Mouse (Mus musculus) lung, embryonic 14.5 days (tissue): ENCODE data around the gene Ar. TPM values are rescaled to one million over a fixed set of nuclear protein-coding genes. Genes with fewer than 3 reads are reported as not detected.

ENCODE experiments used
- ATAC-seq: fragments of 200-750 bp; cut with Nextera tagmentation; 2 replicates; pipeline ENCODE4 v1.8.0; 2017; ENCODE audit warnings: mild to moderate bottlenecking, moderate TSS enrichment, moderate library complexity; ENCODE audit not compliant: insufficient read depth
- DNase-seq: peaks from one replicate; pipeline ENCODE4 v3.0.0-alpha.2; 2015
- H3K27ac ChIP-seq: fragments of 300-500 bp; sonication (generic); 2 replicates; pipeline ENCODE4 v1.5.1; 2014; ENCODE audit warnings: low read depth, mild to moderate bottlenecking, moderate library complexity
- H3K27me3 ChIP-seq: fragments of 300-500 bp; sonication (generic); 2 replicates; pipeline ENCODE4 v1.6.1; 2014; ENCODE audit warnings: low read length, control low read depth; ENCODE audit not compliant: insufficient read depth
- H3K36me3 ChIP-seq: fragments of 300-500 bp; sonication (generic); 2 replicates; pipeline ENCODE4 v1.6.1; 2014; ENCODE audit warnings: control low read depth; ENCODE audit not compliant: insufficient read depth
- H3K4me1 ChIP-seq: fragments of 300-500 bp; sonication (generic); 2 replicates; pipeline ENCODE4 v1.6.1; 2014; ENCODE audit warnings: antibody characterized with exemption, control low read depth; ENCODE audit not compliant: insufficient read depth
- H3K4me2 ChIP-seq: fragments of 300-500 bp; sonication (generic); 2 replicates; pipeline ENCODE4 v1.6.1; 2014; ENCODE audit warnings: mild to moderate bottlenecking
- H3K4me3 ChIP-seq: fragments of 300-500 bp; sonication (generic); 2 replicates; pipeline ENCODE4 v1.5.1; 2014; ENCODE audit warnings: low read depth, low read length
- H3K9ac ChIP-seq: fragments of 300-500 bp; sonication (generic); 2 replicates; pipeline ENCODE4 v1.6.1; 2014
- H3K9me3 ChIP-seq: fragments of 300-500 bp; sonication (generic); 2 replicates; pipeline ENCODE4 v1.6.1; 2016; ENCODE audit warnings: low read depth, low read length, control low read depth
- CTCF ChIP-seq: IDR thresholded peaks from 2 replicates; pipeline ENCODE4 v1.5.1; 2016; ENCODE audit warnings: antibody characterized with exemption, low read depth
- WGBS: fragments of 180-500 bp; shearing (Covaris S2); extraction: QIAGEN DNeasy Blood & Tissue Kit; methylation state at CpG from one replicate; pipeline ENCODE4 v1.1.7; 2014; 5-methylcytosine and 5-hydroxymethylcytosine counted together
- polyA plus RNA-seq: library from polyadenylated mRNA; unstranded; fragments of >200 nt; fragmentation: Nextera tagmentation; extraction: Ambion mirVana; gene quantifications from 2 replicates; pipeline ENCODE4 v1.2.1, GENCODE M21; 2014

Ar gene
- polyA plus RNA-seq, 1 experiment from 2014 or later: 0.07 TPM

DNA sequence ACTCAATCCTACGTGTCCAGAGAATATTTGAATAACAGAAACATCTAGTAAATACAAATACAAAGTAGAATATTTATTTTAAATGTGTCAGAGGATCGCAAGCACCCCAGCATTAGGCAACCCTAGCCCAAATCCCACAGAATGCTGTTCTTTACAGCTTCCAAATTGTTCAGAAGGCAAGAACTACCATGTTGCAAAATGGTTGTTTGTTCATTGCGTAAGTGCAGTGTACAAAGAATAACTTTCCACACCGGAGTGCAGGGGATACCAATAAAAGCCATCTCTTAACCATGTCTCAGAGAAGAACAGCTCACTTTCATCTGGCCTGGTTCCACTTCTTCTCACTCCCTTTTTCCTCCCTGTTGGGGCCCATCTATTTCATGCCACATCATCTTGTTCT is 90.4 kb downstream of the Ar start:
- no peak overlapping the region for H3K4me2 ChIP-seq
- H3K36me3 ChIP-seq: no peaks in the 10 kb centered on the region
- no peak overlapping the region for H3K4me3 ChIP-seq
- no peaks in the 10 kb centered on the region for H3K27me3 ChIP-seq
- H3K4me1 ChIP-seq: no peaks in the 10 kb centered on the region
- ATAC-seq (no peak), DNase-seq (no peak)
- no peak overlapping the region for H3K27ac ChIP-seq
- 84% methylated on average over 4 of the region's 4 CpGs for WGBS
- no peaks in the 10 kb centered on the region for H3K9me3 ChIP-seq
- TF ChIP-seq CTCF: no peak
- no peak overlapping the region for H3K9ac ChIP-seq

DNA sequence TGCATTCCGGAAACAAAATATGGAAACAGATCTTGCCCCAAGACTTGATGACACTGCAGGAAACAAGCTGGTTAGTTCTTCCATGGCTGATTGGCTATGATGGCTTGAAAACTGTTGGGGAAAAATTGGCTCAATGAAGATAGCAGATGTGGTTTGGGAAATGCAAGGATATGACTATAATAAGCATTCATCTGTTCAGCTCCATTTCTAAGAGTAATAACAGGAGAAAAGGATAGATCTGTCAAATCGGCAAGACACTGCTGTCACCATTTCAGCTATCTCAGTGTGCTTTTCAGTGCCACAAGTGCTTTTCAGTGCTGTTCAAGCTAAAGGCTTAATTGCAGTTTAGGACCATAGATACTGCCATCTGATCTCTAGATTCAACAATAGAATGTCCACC is 96.5 kb downstream of the Ar start:
- 88% methylated on average over 2 of the region's 2 CpGs for WGBS

DNA sequence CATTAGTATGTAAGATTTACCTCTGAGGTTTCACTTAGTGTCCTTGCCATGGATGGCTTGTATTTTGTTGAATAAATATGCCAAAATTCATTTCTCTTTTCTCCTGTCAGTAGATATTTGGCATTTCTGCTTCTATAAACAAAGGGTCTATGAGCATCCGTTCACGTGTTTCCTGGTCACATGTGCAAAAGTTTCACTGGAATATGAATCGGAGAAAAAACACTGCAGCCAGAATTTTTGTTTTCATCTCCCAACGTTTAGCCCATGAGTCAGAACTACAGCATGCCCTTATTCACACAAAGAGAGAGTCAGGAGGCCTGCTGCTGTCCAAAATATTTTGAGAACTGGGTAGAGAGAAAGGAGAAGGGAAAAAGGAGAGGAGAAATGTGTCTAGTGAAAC is 99.8 kb downstream of the Ar start:
- ATAC-seq: no peak
- WGBS: 68% methylated on average over 4 of the region's 4 CpGs
- H3K36me3 ChIP-seq: no peaks in the 10 kb centered on the region
- no peak overlapping the region for H3K4me2 ChIP-seq
- no peaks in the 10 kb centered on the region for H3K27me3 ChIP-seq
- no peaks in the 10 kb centered on the region for H3K9me3 ChIP-seq
- no peaks in the 10 kb centered on the region for H3K4me1 ChIP-seq
- DNase-seq: no peak
- H3K4me3 ChIP-seq: no peak overlapping the region
- H3K27ac ChIP-seq: no peak overlapping the region
- no peak overlapping the region for H3K9ac ChIP-seq
- TF ChIP-seq CTCF: no peak

More for the DNA sequence above, 96.5 kb downstream of the Ar start:
- Histone ChIP-seq H3K4me3 (no peak overlapping the region), H3K36me3 (no peaks in the 10 kb centered on the region), H3K4me2 (no peak overlapping the region), H3K27me3 (no peaks in the 10 kb centered on the region), H3K9ac (no peak overlapping the region), H3K27ac (no peak overlapping the region), H3K4me1 (no peaks in the 10 kb centered on the region), H3K9me3 (no peaks in the 10 kb centered on the region)
- ATAC-seq (no peak), DNase-seq (no peak)
- no peak for TF ChIP-seq CTCF

DNA sequence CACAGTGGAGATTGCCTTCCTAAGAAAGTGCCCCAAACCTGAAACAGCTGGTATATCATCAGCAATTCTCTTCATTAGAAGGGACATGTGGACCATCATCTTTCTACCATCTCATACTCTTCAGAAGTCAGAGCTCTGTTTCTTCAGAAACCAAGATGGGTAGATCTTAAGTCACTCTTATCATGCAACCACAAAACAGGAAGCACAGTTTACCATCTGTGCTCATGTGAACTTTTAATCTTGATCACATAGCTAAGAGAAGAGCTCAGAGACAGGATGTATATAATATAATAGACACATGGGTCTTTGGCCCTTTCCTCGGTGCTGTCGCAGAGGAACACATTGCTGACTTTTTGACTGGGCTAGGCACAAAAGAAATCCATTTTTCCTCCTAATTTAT is 111.1 kb downstream of the Ar start:
- no peak overlapping the region for H3K9ac ChIP-seq
- TF ChIP-seq CTCF: no peak
- H3K27ac ChIP-seq: no peak overlapping the region
- WGBS: 84% methylated on average over 2 of the region's 2 CpGs
- H3K27me3 ChIP-seq: no peaks in the 10 kb centered on the region
- no peaks in the 10 kb centered on the region for H3K4me1 ChIP-seq
- ATAC-seq (no peak), DNase-seq (no peak)
- no peak overlapping the region for H3K4me2 ChIP-seq
- no peak overlapping the region for H3K4me3 ChIP-seq
- no peaks in the 10 kb centered on the region for H3K9me3 ChIP-seq
- no peaks in the 10 kb centered on the region for H3K36me3 ChIP-seq

DNA sequence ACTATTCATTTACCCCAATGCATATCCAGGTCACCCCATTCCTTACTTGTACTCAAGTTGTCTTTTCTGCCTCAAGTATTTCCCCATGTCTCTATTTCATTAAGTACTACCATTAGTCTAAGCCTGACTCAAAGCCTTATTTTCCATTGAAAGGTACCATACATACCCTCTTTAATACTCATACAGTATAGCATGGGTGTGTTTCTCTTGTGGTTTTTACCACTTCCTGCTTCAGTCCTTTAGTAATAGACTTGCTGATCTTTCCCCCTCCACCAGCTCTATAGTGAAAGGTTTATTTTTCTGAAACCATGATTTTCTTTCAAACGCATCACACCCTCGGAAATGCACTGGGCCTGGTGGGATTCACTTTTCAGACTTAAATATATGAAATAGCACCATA is 117.2 kb downstream of the Ar start:
- DNase-seq: no peak
- ATAC-seq: no peak
- no peak for TF ChIP-seq CTCF
- 96% methylated on average over 2 of the region's 2 CpGs for WGBS
- H3K27me3 ChIP-seq: no peaks in the 10 kb centered on the region
- H3K4me2 ChIP-seq: no peak overlapping the region
- H3K9me3 ChIP-seq: no peaks in the 10 kb centered on the region
- no peaks in the 10 kb centered on the region for H3K36me3 ChIP-seq
- no peak overlapping the region for H3K9ac ChIP-seq
- H3K27ac ChIP-seq: no peak overlapping the region
- H3K4me1 ChIP-seq: no peaks in the 10 kb centered on the region
- H3K4me3 ChIP-seq: no peak overlapping the region

DNA sequence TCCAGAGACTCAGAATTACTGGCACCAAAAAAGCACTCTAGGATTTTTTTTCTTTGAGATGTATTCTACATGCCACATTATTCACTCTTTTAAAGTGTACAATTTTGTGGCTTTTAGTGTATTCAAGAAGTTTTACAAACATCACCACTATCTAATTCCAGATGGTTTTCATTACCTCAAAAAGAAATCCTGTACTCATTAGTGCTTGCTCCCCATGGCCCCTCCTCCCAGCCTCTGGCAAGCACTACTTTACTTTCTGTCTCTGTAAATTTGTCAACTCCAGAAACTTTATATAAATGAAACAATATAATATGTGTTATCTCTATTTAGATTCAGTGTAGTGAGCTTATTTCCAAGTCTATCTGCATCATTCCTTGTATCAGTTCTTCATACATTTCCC is 122.8 kb downstream of the Ar start:
- Histone ChIP-seq H3K27me3 (no peaks in the 10 kb centered on the region), H3K4me2 (no peak overlapping the region), H3K4me1 (no peaks in the 10 kb centered on the region), H3K9me3 (no peaks in the 10 kb centered on the region), H3K27ac (no peak overlapping the region), H3K36me3 (no peaks in the 10 kb centered on the region), H3K4me3 (no peak overlapping the region), H3K9ac (no peak overlapping the region)
- DNase-seq (no peak), ATAC-seq (no peak)
- TF ChIP-seq CTCF: no peak

DNA sequence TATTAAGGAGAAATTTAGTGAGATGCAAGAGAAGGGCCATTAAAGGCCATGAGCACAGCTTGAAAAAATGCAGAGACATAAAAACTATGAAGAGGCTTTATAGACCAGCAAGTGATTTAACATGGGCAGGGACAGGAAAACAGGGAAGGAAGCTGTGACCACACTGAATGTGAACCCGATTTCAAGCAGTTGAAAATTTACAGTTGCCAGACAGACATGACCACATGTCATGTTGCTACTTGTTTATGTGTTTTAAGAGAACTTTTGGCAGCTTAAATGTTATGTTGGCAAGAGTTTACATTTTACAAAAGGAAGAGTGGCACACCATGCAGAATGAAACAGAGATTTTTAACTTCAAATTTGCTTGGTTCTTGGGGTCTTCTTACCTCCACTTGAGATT is 143.2 kb downstream of the Ar start:
- WGBS: 42% methylated on average over 1 of the region's 1 CpGs
- Histone ChIP-seq H3K27me3 (no peaks in the 10 kb centered on the region), H3K36me3 (no peaks in the 10 kb centered on the region), H3K4me3 (no peak overlapping the region), H3K27ac (no peak overlapping the region), H3K4me2 (no peak overlapping the region), H3K4me1 (no peaks in the 10 kb centered on the region), H3K9me3 (no peaks in the 10 kb centered on the region), H3K9ac (no peak overlapping the region)
- DNase-seq: no peak
- TF ChIP-seq CTCF: no peak
- ATAC-seq: no peak

DNA sequence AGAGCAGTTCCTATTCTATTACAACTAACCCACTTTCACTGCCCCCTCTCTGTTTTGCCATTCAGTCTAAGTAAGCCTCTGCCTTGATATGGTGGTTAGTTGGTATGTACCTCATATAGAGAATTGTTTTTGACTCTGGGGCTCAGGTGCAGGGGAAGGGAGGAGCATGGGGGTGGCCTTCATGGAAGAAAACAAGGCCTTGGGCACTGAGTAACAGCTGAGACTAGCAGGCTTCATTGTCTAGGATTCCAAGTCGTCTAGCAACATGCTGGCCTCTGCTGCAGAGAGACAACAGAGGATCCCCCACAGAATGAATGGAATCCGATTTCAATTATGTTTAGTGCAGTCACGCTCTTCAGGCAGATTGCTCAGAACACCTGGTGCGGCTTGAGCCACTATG is 152.1 kb downstream of the Ar start:
- DNase-seq: no peak
- no peaks in the 10 kb centered on the region for H3K9me3 ChIP-seq
- no peaks in the 10 kb centered on the region for H3K36me3 ChIP-seq
- no peak for ATAC-seq
- H3K27me3 ChIP-seq: no peaks in the 10 kb centered on the region
- no peak overlapping the region for H3K27ac ChIP-seq
- H3K4me2 ChIP-seq: no peak overlapping the region
- no peaks in the 10 kb centered on the region for H3K4me1 ChIP-seq
- H3K4me3 ChIP-seq: no peak overlapping the region
- 62% methylated on average over 4 of the region's 4 CpGs for WGBS
- no peak for TF ChIP-seq CTCF
- H3K9ac ChIP-seq: no peak overlapping the region
